Mouse (Mus musculus) lung, adult 18-20 months (tissue): ENCODE data around the gene Cdc14b.

Experiments used
- DNase-seq, 2 experiments: peaks; one replicate each; pipeline ENCODE4 v3.0.0; 2022; ENCODE audit warnings: mixed read lengths in 2 of 2

Gene Cdc14b

DNA sequence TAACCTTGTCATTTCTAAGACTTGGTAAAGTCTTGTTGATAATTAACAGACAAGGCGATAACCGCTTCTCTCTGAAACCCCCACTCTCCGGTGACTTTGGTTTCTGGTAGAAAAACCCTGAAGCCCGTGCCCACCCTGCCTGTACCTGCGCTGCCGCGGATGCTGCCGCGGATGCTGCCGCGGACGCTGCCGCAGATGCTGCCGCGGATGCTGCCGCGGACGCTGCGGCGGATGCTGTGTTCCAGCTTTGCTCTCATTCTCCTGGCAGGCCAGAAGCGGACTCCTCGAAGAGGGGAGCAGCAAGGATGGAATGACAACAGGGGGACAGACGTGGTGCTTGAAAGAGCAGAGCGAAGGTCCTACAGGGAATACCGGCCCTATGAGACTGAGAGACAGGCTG lies 105.3 kb downstream of the Cdc14b start:
- DNase-seq: no peak

DNA sequence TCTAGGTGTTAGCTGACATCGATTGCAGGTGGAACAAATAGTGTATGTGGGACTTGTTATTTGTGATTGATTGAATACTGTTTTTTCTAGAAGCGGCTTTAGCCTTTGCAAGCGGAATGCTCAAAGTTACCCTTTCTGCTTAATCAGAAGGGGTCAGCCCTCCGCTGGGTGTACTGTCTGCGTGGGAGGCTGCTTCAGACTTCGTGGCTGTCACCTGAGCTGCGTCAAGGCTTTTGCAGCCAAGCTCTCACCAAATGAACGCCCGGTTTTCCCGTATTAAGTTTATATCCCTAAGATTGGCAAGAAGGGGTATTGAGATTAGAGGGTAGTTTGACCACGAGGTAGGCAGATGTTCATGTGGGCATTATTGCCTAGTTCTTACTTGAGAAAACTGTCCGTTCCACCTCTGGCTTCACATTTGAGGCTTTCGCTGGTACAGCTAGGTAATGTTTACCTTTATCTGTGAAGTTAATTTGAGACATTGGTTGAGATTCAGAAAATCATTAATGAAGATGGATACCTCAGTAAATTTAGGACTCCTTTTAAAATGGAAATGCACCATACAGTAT lies 111.9 kb downstream of the Cdc14b start:
- DNase-seq: no peak

DNA sequence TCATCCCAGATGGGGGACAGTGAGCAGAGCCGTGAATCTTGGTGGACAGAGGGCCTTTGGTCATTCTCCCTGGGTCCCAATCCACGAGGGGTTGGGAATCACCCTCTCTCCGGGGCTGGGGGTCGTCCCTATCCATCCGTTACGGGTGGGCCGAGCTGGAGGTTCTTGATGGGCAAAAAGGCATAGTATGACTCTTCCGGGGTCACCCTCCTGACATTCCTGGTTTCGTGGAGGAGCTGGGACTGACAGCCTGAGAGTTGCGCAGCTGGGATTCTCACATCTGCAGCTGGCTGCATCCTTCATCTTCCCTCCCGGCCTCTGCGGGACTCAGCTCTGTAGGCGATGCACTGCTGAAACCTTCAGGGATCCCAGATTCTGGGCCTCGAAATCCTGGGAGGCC lies 112.5 kb downstream of the Cdc14b start:
- peak in 1 of 2 experiments; percentile 12 for DNase-seq

DNA sequence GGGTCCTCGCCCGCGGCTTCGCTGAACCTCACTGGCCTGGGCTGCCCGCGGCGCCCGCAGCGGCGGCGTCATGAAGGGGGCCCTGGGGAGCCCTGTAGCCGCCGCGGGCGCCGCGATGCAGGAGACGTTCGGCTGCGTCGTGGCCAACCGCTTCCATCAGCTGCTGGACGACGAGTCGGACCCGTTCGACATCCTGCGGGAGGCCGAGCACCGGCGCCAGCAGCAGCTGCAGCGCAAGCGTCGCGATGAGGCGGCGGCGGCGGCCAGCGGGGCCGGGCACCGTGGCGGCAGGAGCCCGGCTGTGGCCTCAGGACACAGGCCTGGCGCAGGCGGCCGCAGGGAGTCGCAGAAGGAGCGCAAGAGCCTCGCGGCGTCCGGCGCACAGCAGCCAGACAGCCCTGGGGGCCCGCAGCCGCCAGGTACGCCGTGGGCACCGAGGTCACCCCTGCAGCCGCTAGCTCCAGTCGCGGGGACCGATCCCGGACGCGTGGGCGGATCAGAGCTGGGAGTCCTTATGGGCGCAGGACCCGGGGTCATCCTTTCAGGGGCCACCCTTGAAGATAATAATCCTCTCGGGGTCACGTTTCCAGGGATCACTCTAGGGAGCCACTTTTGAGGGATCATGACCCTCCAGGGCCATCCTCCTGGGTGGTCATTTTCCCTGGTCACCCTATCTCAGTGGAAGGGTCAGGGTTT lies 113.0 kb downstream of the Cdc14b start:
- DNase-seq: no peak

DNA sequence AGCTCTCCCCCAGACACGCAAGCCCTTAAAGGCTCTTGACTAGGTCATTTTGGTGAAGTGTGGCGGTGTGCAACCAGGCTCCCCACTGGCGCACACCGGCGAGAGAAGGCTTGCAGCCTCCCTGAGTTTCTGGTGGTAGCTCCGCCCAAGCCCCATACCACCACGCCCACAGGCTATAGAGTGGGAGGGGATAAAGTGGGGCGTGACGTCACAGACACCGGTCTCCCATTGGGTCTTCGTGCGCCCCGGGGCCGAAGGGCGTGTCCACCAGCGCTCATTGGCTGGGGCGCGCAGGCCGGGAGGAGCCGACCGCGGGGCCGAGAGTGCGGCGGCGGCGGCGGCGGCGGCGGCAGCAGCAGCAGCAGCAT lies 113.6 kb downstream of the Cdc14b start, which contains the start of gene Habp4:
Habp4 (plus strand) TSS at position 277 of the 368 bp plus-strand sequence.
- DNase-seq: peak; percentile 99

DNA sequence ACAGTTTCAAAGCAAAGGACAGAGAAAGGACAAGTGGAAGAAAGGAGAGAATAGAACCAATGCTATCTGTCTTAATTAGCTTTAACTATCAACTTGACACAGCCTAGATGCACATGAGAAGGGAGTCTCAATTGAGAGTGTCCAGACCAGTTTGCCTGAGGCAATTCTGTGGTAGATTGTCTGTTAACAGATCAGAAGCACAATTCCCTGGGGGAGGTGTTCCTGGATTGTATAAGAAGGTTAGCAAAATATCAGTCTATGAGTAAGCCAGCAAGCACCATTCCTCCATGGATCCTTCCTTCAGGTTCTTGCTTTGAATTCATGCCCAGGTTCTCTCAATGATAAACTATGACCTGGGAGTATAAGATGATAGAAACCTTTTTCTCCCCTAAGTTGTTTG lies 118.1 kb downstream of the Cdc14b start:
- no peak for DNase-seq

DNA sequence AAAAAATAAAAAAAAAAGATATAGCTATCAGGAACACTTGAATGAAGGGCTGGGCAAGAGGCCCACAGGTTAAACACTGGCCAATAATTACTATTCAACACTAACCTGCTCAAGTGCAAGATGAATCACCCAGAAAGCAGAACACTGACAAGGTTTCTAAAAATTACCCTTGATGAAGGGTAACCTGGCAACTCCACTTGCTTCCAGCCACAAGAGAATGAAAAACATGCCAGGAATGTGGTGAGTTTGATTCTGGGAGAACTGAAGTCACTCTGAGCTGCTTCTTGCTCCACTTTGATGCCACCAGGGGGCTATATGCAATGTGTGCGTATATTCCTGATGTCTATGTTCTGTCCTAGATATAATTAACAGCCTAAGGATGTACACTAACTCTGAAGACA lies 119.9 kb downstream of the Cdc14b start:
- peak; percentile 75 to 79 for DNase-seq

DNA sequence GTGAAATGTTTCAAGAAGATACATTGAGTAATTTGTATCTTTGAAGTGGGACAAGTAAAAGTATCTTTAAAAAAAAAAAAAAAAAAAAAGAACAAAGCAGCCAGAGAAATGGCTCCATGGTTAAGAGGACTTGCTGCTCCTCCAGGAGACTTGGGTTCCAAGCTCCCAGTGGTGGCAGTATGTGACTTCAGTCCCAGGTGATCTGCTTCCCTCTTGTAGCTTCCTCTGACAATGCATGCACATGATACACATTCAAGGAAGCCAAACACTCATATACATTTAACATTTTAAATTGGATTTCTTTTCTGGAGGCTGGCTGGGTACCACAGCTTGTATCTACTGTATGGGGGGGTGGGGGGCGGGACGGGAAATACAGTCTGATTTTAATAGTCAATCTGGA lies 120.4 kb downstream of the Cdc14b start:
- DNase-seq: no peak

DNA sequence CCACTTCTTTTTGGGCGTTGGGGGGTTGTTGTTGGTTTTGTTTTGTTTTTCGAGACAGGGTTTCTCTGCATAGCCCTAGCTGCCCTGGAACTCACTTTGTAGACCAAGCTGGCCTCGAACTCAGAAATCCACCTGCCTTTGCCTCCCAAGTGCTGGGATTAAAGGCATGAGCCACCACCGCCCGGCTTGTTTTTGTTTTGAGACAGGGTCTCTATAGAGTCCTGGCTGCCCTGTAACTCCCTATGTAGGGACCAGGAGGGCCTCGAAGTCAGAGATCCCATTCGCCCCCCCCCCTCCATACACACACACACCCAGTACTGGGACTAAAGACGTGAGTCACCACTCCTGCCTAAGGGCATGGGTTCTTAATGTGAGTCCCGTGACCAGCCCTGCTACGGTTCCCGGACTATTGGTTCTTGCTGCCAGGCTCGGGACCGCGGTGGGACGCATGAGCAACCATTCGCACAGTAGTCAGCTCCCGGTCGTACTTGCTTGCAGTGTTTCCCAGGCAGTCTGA lies 121.3 kb downstream of the Cdc14b start:
- DNase-seq: peak; percentile 72 to 83

DNA sequence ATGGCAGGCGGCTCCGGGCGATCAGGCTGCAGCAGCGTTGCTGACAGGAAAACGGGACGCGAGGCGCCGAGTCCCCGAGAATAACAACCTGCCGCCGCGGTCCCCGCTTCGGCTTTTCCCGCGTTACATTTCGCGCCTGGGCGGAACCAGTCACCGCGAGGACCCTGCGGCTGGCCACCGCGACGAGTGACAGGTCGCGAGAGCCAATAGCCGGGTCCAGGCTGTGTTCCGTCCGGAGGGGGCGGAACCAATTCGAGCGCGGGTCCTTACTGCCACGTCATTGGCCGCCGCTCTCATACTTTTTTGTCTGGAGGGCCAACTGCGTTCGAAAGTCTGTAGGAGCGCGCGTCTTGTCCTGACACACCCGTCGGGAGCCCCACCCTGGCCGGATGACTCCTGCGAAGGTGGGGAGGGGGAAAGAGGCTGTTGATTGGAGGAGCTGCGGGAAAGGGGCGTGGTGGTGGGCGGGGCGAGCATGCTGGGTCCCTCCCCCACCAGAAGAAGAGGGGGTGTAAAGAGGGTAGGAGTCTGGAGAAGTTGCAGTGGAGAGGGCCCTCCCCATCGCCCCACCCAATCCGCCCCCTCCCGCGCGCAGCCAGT lies 121.9 kb downstream of the Cdc14b start, which contains the start of gene Zfp367:
Zfp367 (minus strand) TSS at position 120 of the 600 bp plus-strand sequence.
- DNase-seq: peak; percentile 100

DNA sequence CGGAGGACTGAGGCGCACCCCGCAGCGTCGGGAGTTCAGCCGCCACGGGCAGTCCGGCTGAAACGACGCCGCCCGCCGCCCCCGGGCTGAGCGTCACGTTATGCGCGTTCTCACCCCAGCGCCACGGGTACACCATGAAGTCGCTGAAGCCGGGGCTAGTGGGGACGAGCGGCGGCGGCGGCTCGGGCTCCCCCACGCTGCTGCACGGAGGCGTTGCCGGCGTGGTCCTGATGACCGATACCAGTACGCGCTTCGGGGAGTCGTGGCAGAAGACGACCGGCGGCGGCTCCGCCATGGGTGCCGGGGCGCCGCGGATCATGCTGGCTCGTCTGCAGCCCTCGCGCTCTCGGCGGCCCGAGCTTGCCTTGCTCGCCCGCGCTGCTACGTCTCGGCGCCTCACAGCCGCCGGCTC lies 122.4 kb downstream of the Cdc14b start:
- no peak for DNase-seq

DNA sequence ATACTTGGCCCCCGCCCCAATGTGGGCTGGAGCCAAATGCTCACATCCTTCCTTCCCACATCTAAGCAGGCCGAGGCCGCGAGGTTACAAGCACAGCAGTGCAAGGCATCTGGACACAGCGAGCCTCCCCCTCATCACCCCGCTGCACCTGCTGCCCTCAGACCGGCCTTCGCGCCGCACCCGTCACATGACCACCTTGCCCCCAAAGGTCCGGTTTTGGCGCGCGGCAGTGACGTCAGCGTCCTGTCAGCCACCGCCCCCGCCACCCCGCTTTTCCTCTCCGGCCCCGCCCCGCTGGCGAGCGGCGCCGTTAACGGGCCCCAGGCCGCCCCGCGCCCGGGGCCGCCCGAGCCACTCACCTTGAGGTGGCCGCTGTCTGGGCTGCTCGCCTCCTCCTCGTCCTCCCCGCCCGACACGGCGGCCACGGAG lies 122.8 kb downstream of the Cdc14b start:
- peak; percentile 88 to 90 for DNase-seq

DNA sequence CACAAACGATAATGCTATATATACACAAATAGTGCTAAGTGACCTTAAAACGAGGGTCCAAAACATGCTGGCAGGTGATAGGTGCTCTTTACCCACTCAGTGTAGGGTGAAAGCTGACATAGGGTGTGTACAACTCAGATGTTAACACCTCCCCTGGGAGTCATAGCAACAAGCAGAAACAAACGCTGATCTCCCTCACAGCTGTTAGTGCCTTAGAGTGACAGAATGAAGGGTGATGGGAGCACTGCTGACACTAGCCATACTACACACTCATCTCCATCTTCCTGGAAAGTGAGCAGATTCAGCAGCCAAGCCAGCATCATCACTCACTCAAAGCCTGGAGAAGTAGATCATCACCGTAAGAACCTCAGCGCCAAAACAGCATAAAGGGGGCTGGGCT lies 125.0 kb downstream of the Cdc14b start:
- no peak for DNase-seq
